Mouse (Mus musculus) forebrain, postnatal 0 days (tissue): ENCODE data around the gene Elavl3. TPM values are rescaled to one million over a fixed set of nuclear protein-coding genes. Genes with fewer than 3 reads are reported as not detected.

Experiments used
- ATAC-seq: fragments of 200-750 bp; cut with Nextera tagmentation; 2 replicates; pipeline ENCODE4 v1.8.0; 2017; ENCODE audit warnings: mild to moderate bottlenecking, moderate library complexity
- DNase-seq: peaks from one replicate; pipeline ENCODE4 v3.0.0-alpha.2; 2015
- H3K27ac ChIP-seq: fragments of 300-500 bp; sonication (generic); 2 replicates; pipeline ENCODE4 v1.5.1; 2014; ENCODE audit warnings: low read depth, mild to moderate bottlenecking, antibody characterized with exemption, low read length, moderate library complexity, mixed read lengths
- H3K27me3 ChIP-seq: fragments of 300-500 bp; sonication (generic); 2 replicates; pipeline ENCODE4 v1.6.1; 2014; ENCODE audit warnings: mild to moderate bottlenecking, low read length, mixed read lengths; ENCODE audit not compliant: insufficient read depth
- H3K36me3 ChIP-seq: fragments of 300-500 bp; sonication (generic); 2 replicates; pipeline ENCODE4 v1.6.1; 2014; ENCODE audit warnings: mild to moderate bottlenecking, moderate library complexity; ENCODE audit not compliant: insufficient read depth
- H3K4me1 ChIP-seq: fragments of 300-500 bp; sonication (generic); 2 replicates; pipeline ENCODE4 v1.6.1; 2014; ENCODE audit warnings: antibody characterized with exemption; ENCODE audit not compliant: insufficient read depth
- H3K4me2 ChIP-seq: fragments of 300-500 bp; sonication (generic); 2 replicates; pipeline ENCODE4 v1.6.1; 2014; ENCODE audit warnings: low read depth, mild to moderate bottlenecking, moderate library complexity
- H3K4me3 ChIP-seq: fragments of 300-500 bp; sonication (generic); 2 replicates; pipeline ENCODE4 v1.5.1; 2014; ENCODE audit warnings: low read depth, low read length, mixed read lengths
- H3K9ac ChIP-seq: fragments of 300-500 bp; sonication (generic); 2 replicates; pipeline ENCODE4 v1.6.1; 2014; ENCODE audit warnings: mild to moderate bottlenecking
- H3K9me3 ChIP-seq: fragments of 300-500 bp; sonication (generic); 2 replicates; pipeline ENCODE4 v1.6.1; 2016; ENCODE audit warnings: low read length
- CTCF ChIP-seq: sonication (generic); IDR thresholded peaks from 2 replicates; pipeline ENCODE4 v1.5.1; 2016; ENCODE audit warnings: antibody characterized with exemption, control low read depth, low read depth
- WGBS: fragments of 180-500 bp; shearing (Covaris S2); extraction: QIAGEN DNeasy Blood & Tissue Kit; methylation state at CpG from one replicate; pipeline ENCODE4 v1.1.7; 2014; 5-methylcytosine and 5-hydroxymethylcytosine counted together
- polyA plus RNA-seq: library from polyadenylated mRNA; unstranded; fragments of >200 nt; fragmentation: Nextera tagmentation; extraction: Ambion mirVana; gene quantifications from 2 replicates; pipeline ENCODE4 v1.2.1, GENCODE M21; 2015
- total RNA-seq: library from RNA; depleted of rRNA; stranded (reverse); fragments of >200 nt; gene quantifications from 2 replicates; pipeline ENCODE4 v1.2.3, GENCODE M21; 2014

The Elavl3 gene
- total and polyA plus RNA-seq, 2 experiments from 2014 or later, result 74.7 to 191 TPM

DNA sequence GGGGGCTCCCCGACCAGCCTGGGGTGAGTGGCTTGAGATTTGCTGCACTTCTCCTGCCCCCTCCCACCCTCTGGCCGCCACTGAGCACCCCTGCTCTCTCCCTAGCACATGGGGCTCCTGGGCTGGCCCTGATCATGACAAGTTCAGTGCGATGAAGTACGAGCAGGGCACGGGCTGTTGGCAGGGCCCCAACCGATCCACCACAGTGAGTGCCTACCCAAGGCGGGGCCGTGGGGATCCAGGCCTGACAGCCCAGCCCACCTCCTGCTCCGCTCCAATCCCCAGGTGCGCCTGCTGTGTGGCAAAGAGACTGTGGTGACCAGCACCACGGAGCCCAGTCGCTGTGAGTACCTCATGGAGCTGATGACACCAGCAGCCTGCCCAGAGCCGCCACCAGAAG lies 39.1 kb downstream of the Elavl3 start:
- no peaks in the 10 kb centered on the region for H3K4me1 ChIP-seq
- no peaks in the 10 kb centered on the region for H3K27me3 ChIP-seq
- H3K4me2 ChIP-seq, result no peak overlapping the region
- TF ChIP-seq CTCF, result no peak
- peak; percentile 7; the same call in 1 of the 2 replicates for ATAC-seq
- 86% methylated on average over 13 of the region's 13 CpGs for WGBS
- no peaks in the 10 kb centered on the region for H3K9me3 ChIP-seq
- DNase-seq, result no peak
- peaks cover 80% of the 10 kb centered on the region for H3K36me3 ChIP-seq
- no peak overlapping the region for H3K4me3 ChIP-seq
- H3K9ac ChIP-seq, result no peak overlapping the region
- no peak overlapping the region for H3K27ac ChIP-seq

GRCm38 (mm10) chr9:22011055-22011454 lies 40.8 kb downstream of the Elavl3 start:
- Histone ChIP-seq H3K4me2 (no peak overlapping the region), H3K9ac (no peak overlapping the region), H3K36me3 (peaks cover 80% of the 10 kb centered on the region), H3K4me3 (no peak overlapping the region), H3K9me3 (no peaks in the 10 kb centered on the region), H3K4me1 (no peaks in the 10 kb centered on the region), H3K27ac (no peak overlapping the region), H3K27me3 (no peaks in the 10 kb centered on the region)
- no peak for DNase-seq
- ATAC-seq, result no peak
- TF ChIP-seq CTCF, result no peak
- WGBS, result 92% methylated on average over 5 of the region's 5 CpGs

DNA sequence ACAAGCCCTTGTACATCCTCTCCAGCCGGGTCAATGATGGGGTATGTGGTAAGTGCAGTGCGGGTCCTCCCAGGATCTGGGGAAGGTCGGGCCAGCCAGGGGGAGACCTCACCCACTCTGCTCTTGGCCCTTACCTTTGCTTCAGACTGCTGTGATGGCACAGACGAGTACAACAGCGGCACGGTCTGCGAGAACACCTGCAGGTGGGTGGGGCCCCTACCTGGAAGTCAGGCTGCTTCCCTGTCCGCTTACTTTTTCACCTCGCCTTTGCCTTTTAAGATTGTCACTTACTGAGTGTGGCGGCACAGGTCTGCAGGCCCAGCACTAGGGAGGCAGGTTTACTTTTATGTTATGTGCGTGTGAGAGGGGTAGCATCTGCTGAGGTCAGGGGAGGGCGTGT lies 47.3 kb downstream of the Elavl3 start:
- TF ChIP-seq CTCF, result no peak
- Histone ChIP-seq H3K9me3 (no peaks in the 10 kb centered on the region), H3K4me1 (peaks cover 21% of the 10 kb centered on the region), H3K9ac (no peak overlapping the region), H3K4me3 (no peak overlapping the region), H3K36me3 (peaks cover 48% of the 10 kb centered on the region), H3K27ac (no peak overlapping the region), H3K4me2 (no peak overlapping the region), H3K27me3 (no peaks in the 10 kb centered on the region)
- ATAC-seq (no peak), DNase-seq (no peak)
- 97% methylated on average over 12 of the region's 12 CpGs for WGBS

GRCm38 (mm10) chr9:22003163-22003554 lies 48.7 kb downstream of the Elavl3 start:
- Histone ChIP-seq H3K27me3 (no peaks in the 10 kb centered on the region), H3K9ac (peak overlapping the region; percentile 75), H3K4me2 (peak overlapping the region; percentile 86), H3K9me3 (no peaks in the 10 kb centered on the region), H3K4me3 (peak overlapping the region; percentile 85), H3K4me1 (peaks cover 21% of the 10 kb centered on the region), H3K36me3 (peaks cover 35% of the 10 kb centered on the region), H3K27ac (peak overlapping the region; percentile 86)
- WGBS, result under 1% methylated on average over 18 of the region's 18 CpGs
- no peak for TF ChIP-seq CTCF
- DNase-seq (no peak), ATAC-seq (peak; percentile 19)

DNA sequence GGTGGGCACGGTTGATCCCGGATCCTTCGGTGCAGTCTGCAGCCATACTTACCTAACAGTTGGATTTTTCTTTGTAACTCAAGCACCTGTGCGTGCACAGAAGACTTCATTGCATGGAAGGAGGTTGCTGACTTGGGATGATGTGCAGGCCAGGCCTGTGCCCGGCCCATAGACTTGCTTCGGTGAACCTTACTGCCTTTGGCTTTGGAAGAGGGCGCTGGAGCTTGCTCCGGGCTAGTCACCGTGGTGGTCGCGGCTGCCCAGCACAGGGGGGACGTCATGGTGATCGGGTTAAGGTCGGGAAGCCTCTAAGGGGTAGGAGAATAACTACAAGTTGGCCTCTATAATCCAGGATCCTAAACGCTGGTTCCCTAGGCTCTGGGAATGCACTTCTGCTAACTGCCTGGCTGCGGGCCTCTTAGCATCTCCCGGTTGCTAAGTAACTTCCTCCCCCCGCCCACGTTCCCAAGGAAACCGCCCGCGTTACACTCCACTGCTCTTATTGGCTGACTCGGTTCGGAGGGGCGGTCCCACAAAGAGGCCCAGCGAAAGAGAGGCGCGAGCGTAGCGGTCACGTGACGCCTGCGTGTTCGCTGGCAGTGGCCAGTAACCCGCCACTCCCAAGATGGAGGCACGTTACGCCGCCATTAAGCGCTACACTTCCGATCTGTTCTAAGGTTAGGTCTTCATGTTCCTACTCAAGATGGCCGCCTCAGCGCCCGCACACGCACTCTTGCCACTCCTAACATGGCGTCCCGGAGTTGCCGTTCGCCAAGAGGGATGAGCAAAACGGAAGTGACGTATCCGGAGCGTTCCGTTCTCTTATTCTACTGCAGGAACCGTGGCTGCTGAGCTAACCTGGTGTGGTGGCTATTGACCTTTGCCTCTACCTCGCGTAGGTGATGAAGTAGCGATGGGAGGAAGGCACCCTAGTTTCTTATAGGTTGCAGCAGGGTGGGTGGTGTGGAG lies 49.3 kb downstream of the Elavl3 start, which contains the start of the genes Ccdc151 and Prkcsh:
TSS of gene Ccdc151 (minus strand) at position 441 of the 969 bp plus-strand sequence.
TSS of gene Prkcsh (plus strand) at position 613 of the 969 bp plus-strand sequence.
- H3K9ac ChIP-seq, result peak within 1 kb of the TSS; percentile 75
- DNase-seq, result peak; percentile 100
- peak within 1 kb of the TSS; percentile 86 for H3K27ac ChIP-seq
- ATAC-seq, result peak; percentile 98
- H3K4me3 ChIP-seq, result peak within 1 kb of the TSS; percentile 85
- H3K9me3 ChIP-seq, result no peaks in the 10 kb centered on the region
- H3K36me3 ChIP-seq, result peaks cover 29% of the 10 kb centered on the region
- TF ChIP-seq CTCF, result peak; percentile 28; the same call in 1 of the 2 replicates
- peaks cover 21% of the 10 kb centered on the region for H3K4me1 ChIP-seq
- H3K27me3 ChIP-seq, result no peaks in the 10 kb centered on the region
- H3K4me2 ChIP-seq, result peak within 1 kb of the TSS; percentile 86
- WGBS, result 5% methylated on average over 57 of the region's 57 CpGs

DNA sequence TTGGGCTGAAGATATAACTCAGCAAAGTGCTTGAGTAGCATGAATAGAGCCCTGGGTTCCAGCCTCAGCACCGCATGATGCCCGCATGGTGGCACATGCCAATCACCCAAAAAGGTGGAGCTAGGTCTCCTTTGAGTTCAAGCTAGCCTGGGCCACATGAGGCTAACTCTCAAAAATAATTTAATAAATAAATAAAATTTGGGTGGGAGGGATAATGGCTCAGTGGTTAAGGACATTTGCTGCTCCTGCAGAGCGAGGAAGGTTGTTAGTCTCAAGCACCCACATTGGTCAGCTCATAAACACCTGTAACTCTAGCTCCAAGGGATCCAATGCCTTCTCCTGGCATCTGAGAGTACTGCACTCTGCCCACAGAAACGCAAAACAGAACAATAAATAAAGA lies 50.2 kb downstream of the Elavl3 start:
- DNase-seq (no peak), ATAC-seq (no peak)
- TF ChIP-seq CTCF, result peak; percentile 31; the same call in 1 of the 2 replicates
- Histone ChIP-seq H3K27me3 (no peaks in the 10 kb centered on the region), H3K9ac (no peak overlapping the region), H3K4me2 (peak overlapping the region; percentile 76; the same call in 1 of the 2 replicates), H3K4me1 (peaks cover 21% of the 10 kb centered on the region), H3K27ac (0 out of 2 replicates have a peak overlapping the region, but pooled peaks have one; percentile 85), H3K9me3 (no peaks in the 10 kb centered on the region), H3K36me3 (peaks cover 24% of the 10 kb centered on the region), H3K4me3 (no peak overlapping the region)
- WGBS, result 79% methylated on average over 4 of the region's 4 CpGs

DNA sequence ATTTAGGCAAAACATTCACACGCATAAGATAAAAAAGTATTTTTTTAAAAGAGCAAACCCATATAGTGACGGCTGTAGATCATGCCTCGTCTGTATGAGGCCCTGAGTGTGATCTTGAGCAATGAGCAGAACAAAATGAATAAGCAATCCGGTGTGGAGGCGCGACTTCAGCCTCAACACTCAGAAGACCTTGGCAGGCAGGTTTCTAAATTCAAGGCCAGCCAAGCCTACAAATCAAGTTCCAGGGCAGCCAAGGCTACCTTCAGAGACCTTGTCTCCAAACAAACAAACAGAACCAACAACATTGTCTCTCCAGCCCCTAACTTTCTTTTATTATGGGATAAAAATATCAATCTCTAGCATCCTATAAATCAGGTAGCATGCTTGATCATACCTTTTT lies 51.5 kb downstream of the Elavl3 start:
- H3K4me1 ChIP-seq, result peaks cover 21% of the 10 kb centered on the region
- H3K9ac ChIP-seq, result no peak overlapping the region
- H3K4me3 ChIP-seq, result no peak overlapping the region
- H3K9me3 ChIP-seq, result no peaks in the 10 kb centered on the region
- 94% methylated on average over 6 of the region's 6 CpGs for WGBS
- H3K27me3 ChIP-seq, result no peaks in the 10 kb centered on the region
- no peak for TF ChIP-seq CTCF
- H3K4me2 ChIP-seq, result no peak overlapping the region
- peaks cover 11% of the 10 kb centered on the region for H3K36me3 ChIP-seq
- no peak overlapping the region for H3K27ac ChIP-seq
- ATAC-seq, result no peak
- no peak for DNase-seq
